Mouse (Mus musculus) midbrain, postnatal 0 days (tissue): ENCODE results near the gene Zfp853. TPM values are rescaled to one million over a fixed set of nuclear protein-coding genes. Genes with fewer than 3 reads are reported as not detected.

Experiments used
- ATAC-seq: fragments of 200-750 bp; cut with Nextera tagmentation; 2 replicates; pipeline ENCODE4 v1.8.0; 2017; ENCODE audit warnings: moderate number of reproducible peaks, mild to moderate bottlenecking, moderate TSS enrichment, moderate library complexity; ENCODE audit not compliant: low FRiP score
- DNase-seq: peaks from one replicate; pipeline ENCODE4 v3.0.0-alpha.2; 2015; ENCODE audit warnings: low spot score
- H3K27ac ChIP-seq: fragments of 300-500 bp; sonication (generic); 2 replicates; pipeline ENCODE4 v1.5.1; 2014; ENCODE audit warnings: low read depth, mild to moderate bottlenecking, low read length, mixed read lengths
- H3K27me3 ChIP-seq: fragments of 300-500 bp; sonication (generic); 2 replicates; pipeline ENCODE4 v1.6.1; 2014; ENCODE audit warnings: low read length, control low read depth, mixed read lengths; ENCODE audit not compliant: insufficient read depth
- H3K36me3 ChIP-seq: fragments of 300-500 bp; sonication (generic); 2 replicates; pipeline ENCODE4 v1.6.1; 2014; ENCODE audit warnings: low read length, control low read depth, mixed read lengths; ENCODE audit not compliant: insufficient read depth
- H3K4me1 ChIP-seq: fragments of 300-500 bp; sonication (generic); 2 replicates; pipeline ENCODE4 v1.6.1; 2014; ENCODE audit warnings: mild to moderate bottlenecking, control low read depth, antibody characterized with exemption, low read length, mixed read lengths; ENCODE audit not compliant: insufficient read depth
- H3K4me2 ChIP-seq: fragments of 300-500 bp; sonication (generic); 2 replicates; pipeline ENCODE4 v1.6.1; 2014; ENCODE audit warnings: low read depth, mild to moderate bottlenecking, low read length, mixed read lengths; ENCODE audit not compliant: poor library complexity, severe bottlenecking
- H3K4me3 ChIP-seq: fragments of 300-500 bp; sonication (generic); 2 replicates; pipeline ENCODE4 v1.5.1; 2014; ENCODE audit warnings: low read depth, mild to moderate bottlenecking, low read length, moderate library complexity
- H3K9ac ChIP-seq: fragments of 300-500 bp; sonication (generic); replicated peaks from 2 replicates; pipeline ENCODE4 v1.6.1; 2014; ENCODE audit warnings: mild to moderate bottlenecking, low read length, moderate library complexity, mixed read lengths; ENCODE audit not compliant: poor library complexity, severe bottlenecking
- H3K9me3 ChIP-seq: fragments of 300-500 bp; sonication (generic); 2 replicates; pipeline ENCODE4 v1.6.1; 2016; ENCODE audit warnings: low read length, control low read depth
- CTCF ChIP-seq: IDR thresholded peaks from 2 replicates; pipeline ENCODE4 v1.5.1; 2016; ENCODE audit warnings: antibody characterized with exemption, mild to moderate bottlenecking
- WGBS: fragments of 180-500 bp; shearing (Covaris S2); extraction: QIAGEN DNeasy Blood & Tissue Kit; methylation state at CpG from one replicate; pipeline ENCODE4 v1.1.7; 2014; 5-methylcytosine and 5-hydroxymethylcytosine counted together
- polyA plus RNA-seq: library from polyadenylated mRNA; unstranded; fragments of >200 nt; fragmentation: Nextera tagmentation; extraction: Ambion mirVana; gene quantifications from 2 replicates; pipeline ENCODE4 v1.2.1, GENCODE M21; 2015
- total RNA-seq: library from RNA; depleted of rRNA; stranded (reverse); fragments of >200 nt; gene quantifications from 2 replicates; pipeline ENCODE4 v1.2.3, GENCODE M21; 2014

Gene Zfp853
- total and polyA plus RNA-seq, 2 experiments from 2014 or later: 0.62 to 31.3 TPM

DNA sequence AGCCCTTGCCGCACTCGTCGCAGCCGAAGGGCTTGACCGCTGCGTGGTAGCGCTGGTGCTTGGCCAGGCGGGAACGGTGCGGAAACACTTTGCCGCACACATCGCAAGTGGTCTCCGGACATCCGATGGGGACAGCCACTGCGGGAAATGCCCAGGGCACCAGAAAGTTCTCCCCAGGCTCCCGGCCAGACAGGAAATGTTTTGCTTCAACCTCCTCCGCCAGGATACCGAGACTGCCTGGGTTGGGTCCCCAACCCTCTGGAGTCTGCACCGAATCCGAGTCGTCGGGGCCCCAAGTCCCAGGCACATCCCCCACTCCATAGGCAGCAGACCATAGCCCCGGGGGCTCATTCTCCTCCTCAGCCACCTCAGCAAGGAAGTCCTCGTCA, 38.3 kb downstream of the Zfp853 start:
- Histone ChIP-seq H3K9ac (no peak overlapping the region), H3K27ac (no peak overlapping the region), H3K4me1 (no peaks in the 10 kb centered on the region), H3K36me3 (peaks cover 60% of the 10 kb centered on the region), H3K4me3 (no peak overlapping the region), H3K27me3 (0 out of 2 replicates have a peak, but pooled peaks cover 17% of the 10 kb centered on the region), H3K4me2 (no peak overlapping the region), H3K9me3 (no peaks in the 10 kb centered on the region)
- ATAC-seq (no peak), DNase-seq (no peak)
- TF ChIP-seq CTCF: no peak
- WGBS: 46% methylated on average over 24 of the region's 24 CpGs

GRCm38 (mm10) chr5:143254487-143255130, 38.8 kb downstream of the Zfp853 start:
- TF ChIP-seq CTCF: no peak
- H3K27ac ChIP-seq: no peak overlapping the region
- no peaks in the 10 kb centered on the region for H3K4me1 ChIP-seq
- H3K9me3 ChIP-seq: no peaks in the 10 kb centered on the region
- 0 out of 2 replicates have a peak overlapping the region, but pooled peaks have one; percentile 39 for H3K9ac ChIP-seq
- 0 out of 2 replicates have a peak overlapping the region, but pooled peaks have one; percentile 41 for H3K4me2 ChIP-seq
- 0 out of 2 replicates have a peak, but pooled peaks cover 17% of the 10 kb centered on the region for H3K27me3 ChIP-seq
- no peak overlapping the region; the same call in 1 of the 2 replicates for H3K4me3 ChIP-seq
- WGBS: 33% methylated on average over 63 of the region's 66 CpGs
- DNase-seq: peak; percentile 13
- peaks cover 55% of the 10 kb centered on the region for H3K36me3 ChIP-seq
- ATAC-seq: no peak

DNA sequence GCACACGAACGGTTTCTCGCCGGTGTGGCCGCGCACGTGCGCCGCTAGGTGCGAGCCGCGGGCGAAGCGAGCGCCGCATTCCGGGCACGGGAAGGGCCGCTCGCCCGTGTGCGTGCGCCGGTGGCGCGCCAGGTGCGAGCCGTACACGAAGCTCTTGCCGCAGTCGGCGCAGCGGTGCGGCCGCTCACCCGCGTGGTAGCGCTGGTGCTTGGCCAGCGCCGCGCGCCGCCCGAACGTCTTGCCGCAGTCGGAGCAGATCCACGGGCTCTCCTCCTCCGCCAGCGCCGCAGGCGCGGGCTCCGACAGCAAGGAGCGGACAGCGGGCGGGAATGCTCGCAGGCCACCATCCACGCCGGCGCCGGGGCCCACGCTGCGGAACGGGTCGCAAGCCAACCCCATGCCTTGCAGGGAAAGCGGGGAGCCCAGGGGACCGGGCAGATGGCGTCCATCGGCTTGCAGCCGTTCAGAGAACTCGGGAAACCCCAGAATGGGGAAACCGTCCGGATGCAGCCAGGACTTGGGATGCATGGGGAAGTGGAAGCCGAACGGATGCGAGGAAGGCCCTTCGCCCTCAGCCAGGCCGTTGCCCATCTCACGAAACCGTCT, 39.4 kb downstream of the Zfp853 start:
- Histone ChIP-seq H3K27ac (no peak overlapping the region), H3K4me1 (no peaks in the 10 kb centered on the region), H3K9me3 (no peaks in the 10 kb centered on the region), H3K4me3 (peak overlapping the region; percentile 19), H3K36me3 (peaks cover 50% of the 10 kb centered on the region), H3K27me3 (0 out of 2 replicates have a peak, but pooled peaks cover 17% of the 10 kb centered on the region), H3K9ac (peak overlapping the region; percentile 39), H3K4me2 (peak overlapping the region; percentile 41)
- ATAC-seq: peak; percentile 22; the same call in 1 of the 2 replicates
- 9% methylated on average over 76 of the region's 81 CpGs for WGBS
- no peak for TF ChIP-seq CTCF
- DNase-seq: peak; percentile 41

- Histone ChIP-seq H3K27ac (no peak overlapping the region; the same call in 1 of the 2 replicates), H3K9ac (peak overlapping the region; percentile 39; the same call in 1 of the 2 replicates), H3K9me3 (no peaks in the 10 kb centered on the region), H3K4me1 (no peaks in the 10 kb centered on the region), H3K4me2 (peak overlapping the region; percentile 41), H3K27me3 (0 out of 2 replicates have a peak, but pooled peaks cover 17% of the 10 kb centered on the region), H3K36me3 (peaks cover 48% of the 10 kb centered on the region), H3K4me3 (peak overlapping the region; percentile 19; the same call in 1 of the 2 replicates)
- 13% methylated on average over 103 of the region's 103 CpGs for WGBS
- no peak for DNase-seq
- TF ChIP-seq CTCF: no peak
- peak; percentile 45 for ATAC-seq
These were observed 40.1 kb downstream of the Zfp853 start for GRCm38 (mm10) chr5:143253186-143253880.

DNA sequence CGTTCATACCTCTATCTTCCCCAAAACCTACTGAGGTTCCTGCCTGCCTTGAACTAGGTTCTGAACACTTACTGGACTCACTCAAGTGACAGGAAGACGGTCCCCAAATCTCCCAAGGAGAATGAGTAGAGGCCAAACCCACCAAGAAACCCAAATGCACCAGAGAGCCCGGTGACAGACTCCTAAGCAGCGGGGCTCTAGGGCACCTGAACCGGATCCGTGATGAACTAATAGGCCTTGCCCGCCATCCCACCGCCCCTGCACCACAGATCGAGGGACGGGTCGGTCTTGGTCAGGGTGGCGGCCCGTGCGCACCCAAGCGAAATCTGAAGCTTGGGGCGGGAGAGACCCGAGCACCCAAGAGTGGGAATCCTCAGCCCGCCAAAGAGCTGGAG, 40.6 kb downstream of the Zfp853 start:
- no peaks in the 10 kb centered on the region for H3K4me1 ChIP-seq
- H3K27ac ChIP-seq: no peak overlapping the region
- ATAC-seq: no peak
- no peak for DNase-seq
- H3K4me2 ChIP-seq: no peak overlapping the region
- WGBS: 62% methylated on average over 18 of the region's 18 CpGs
- no peaks in the 10 kb centered on the region for H3K9me3 ChIP-seq
- no peak overlapping the region for H3K4me3 ChIP-seq
- peaks cover 46% of the 10 kb centered on the region for H3K36me3 ChIP-seq
- TF ChIP-seq CTCF: no peak
- no peak overlapping the region for H3K9ac ChIP-seq
- 0 out of 2 replicates have a peak, but pooled peaks cover 12% of the 10 kb centered on the region for H3K27me3 ChIP-seq
